Mouse (Mus musculus) mature B cell (primary cell): ENCODE measurements around the gene Tigd2.

Experiments
- in situ Hi-C: fragments of 300-500 bp; cut with MboI; formaldehyde crosslinking; loops from 2 replicates; pipeline ENCODE4 v1.14.3; 2019

The Tigd2 gene

GRCm38 (mm10) chr6:59208685-59209298, at the start of gene Tigd2:
TSS of gene Tigd2 (plus strand) at chr6:59208870.
- in situ Hi-C loops: no loop called here

GRCm38 (mm10) chr6:59161801-59162478, 46.7 kb upstream of the Tigd2 start:
- in situ Hi-C loops: loop anchor here (10.0 kb wide), 1 partner anchor 167 kb away; no protein-coding TSS in a partner anchor

- in situ Hi-C loops: loop anchor here (10.0 kb wide), 1 partner anchor 168 kb away; no protein-coding TSS in a partner anchor
Measured at GRCm38 (mm10) chr6:59162887-59163286, 45.8 kb upstream of the Tigd2 start.

- in situ Hi-C loops: loop anchor here (10.0 kb wide), 1 partner anchor 169 kb away; no protein-coding TSS in a partner anchor
Measured at GRCm38 (mm10) chr6:59163407-59163806, 45.3 kb upstream of the Tigd2 start.

GRCm38 (mm10) chr6:59168939-59169338, 39.7 kb upstream of the Tigd2 start:
- in situ Hi-C loops: loop anchor here (10.0 kb wide), 1 partner anchor 174 kb away; no protein-coding TSS in a partner anchor

GRCm38 (mm10) chr6:59171230-59171629, 37.4 kb upstream of the Tigd2 start:
- in situ Hi-C loops: no loop called here

GRCm38 (mm10) chr6:59173940-59174339, 34.7 kb upstream of the Tigd2 start:
- in situ Hi-C loops: no loop called here

GRCm38 (mm10) chr6:59178051-59178450, 30.6 kb upstream of the Tigd2 start:
- in situ Hi-C loops: loop anchor here (25.0 kb wide), 1 partner anchor 616 kb away; no protein-coding TSS in a partner anchor

GRCm38 (mm10) chr6:59180376-59180996, 28.2 kb upstream of the Tigd2 start:
- in situ Hi-C loops: loop anchor here (25.0 kb wide), 1 partner anchor 618 kb away; no protein-coding TSS in a partner anchor

GRCm38 (mm10) chr6:59185010-59185699, 23.5 kb upstream of the Tigd2 start:
- in situ Hi-C loops: loop anchor here (25.0 kb wide), 1 partner anchor 623 kb away; no protein-coding TSS in a partner anchor

- in situ Hi-C loops: loop anchor here (25.0 kb wide), 1 partner anchor 628 kb away; no protein-coding TSS in a partner anchor
Measured at GRCm38 (mm10) chr6:59190006-59190405, 18.7 kb upstream of the Tigd2 start.

GRCm38 (mm10) chr6:59194518-59194917, 14.2 kb upstream of the Tigd2 start:
- in situ Hi-C loops: loop anchor here (25.0 kb wide), 1 partner anchor 632 kb away; no protein-coding TSS in a partner anchor

GRCm38 (mm10) chr6:59195849-59196635, 12.6 kb upstream of the Tigd2 start:
- in situ Hi-C loops: loop anchor here (25.0 kb wide), 1 partner anchor 634 kb away; no protein-coding TSS in a partner anchor

GRCm38 (mm10) chr6:59196746-59197145, 11.9 kb upstream of the Tigd2 start:
- in situ Hi-C loops: loop anchor here (25.0 kb wide), 1 partner anchor 634 kb away; no protein-coding TSS in a partner anchor

- in situ Hi-C loops: loop anchor here (25.0 kb wide), 1 partner anchor 636 kb away; no protein-coding TSS in a partner anchor
Measured at GRCm38 (mm10) chr6:59198356-59198755, 10.3 kb upstream of the Tigd2 start.

GRCm38 (mm10) chr6:59199021-59199420, 9.6 kb upstream of the Tigd2 start:
- in situ Hi-C loops: loop anchor here (25.0 kb wide), 1 partner anchor 637 kb away; no protein-coding TSS in a partner anchor

GRCm38 (mm10) chr6:59207561-59207960, 1.1 kb upstream of the Tigd2 start:
- in situ Hi-C loops: no loop called here

- in situ Hi-C loops: no loop called here
Measured at GRCm38 (mm10) chr6:59209299-59209707, 633 bp downstream of the Tigd2 start.

- in situ Hi-C loops: no loop called here
Measured at GRCm38 (mm10) chr6:59233191-59233590, 24.5 kb downstream of the Tigd2 start.

GRCm38 (mm10) chr6:59233651-59234050, 25.0 kb downstream of the Tigd2 start:
- in situ Hi-C loops: no loop called here

- in situ Hi-C loops: no loop called here
Measured at GRCm38 (mm10) chr6:59249675-59250074, 41.0 kb downstream of the Tigd2 start.
